Mouse (Mus musculus) adrenal gland, postnatal 14 days (tissue): ENCODE measurements around the gene Cenpj. TPM values are rescaled to one million over a fixed set of nuclear protein-coding genes. Genes with fewer than 3 reads are reported as not detected.

Experiments used
- DNase-seq: peaks from one replicate; pipeline ENCODE4 v3.0.0; 2021; ENCODE audit warnings: mixed read lengths
- total RNA-seq: library from RNA; stranded (reverse); gene quantifications from 2 replicates; pipeline ENCODE4 v1.2.3, GENCODE M21; 2021

The Cenpj gene
- total RNA-seq, 1 experiment from 2014 or later: 8.7 TPM

GRCm38 (mm10) chr14:56545491-56545890 is 29.7 kb downstream of the Cenpj start:
- DNase-seq: no peak

DNA sequence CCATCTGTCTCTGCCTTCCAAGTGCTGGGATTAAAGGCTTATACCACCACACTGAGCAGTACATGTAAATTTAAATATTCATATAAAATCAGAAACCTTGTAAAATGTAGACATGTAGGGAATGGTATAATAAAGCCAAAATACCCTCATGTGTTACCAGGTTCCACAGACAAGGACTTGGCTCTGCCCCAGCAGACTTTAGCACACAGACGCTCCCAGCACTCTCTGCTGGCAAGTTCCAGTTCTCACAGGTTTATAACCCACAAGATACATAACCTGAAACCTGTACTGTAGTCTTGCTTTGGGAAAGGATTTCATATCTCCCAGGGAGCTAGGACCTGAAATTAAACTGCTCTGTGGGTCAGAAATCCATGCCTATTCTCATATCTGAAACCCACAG is 30.3 kb downstream of the Cenpj start:
- no peak for DNase-seq

- no peak for DNase-seq
These were observed 44.4 kb downstream of the Cenpj start for GRCm38 (mm10) chr14:56530788-56531187.

DNA sequence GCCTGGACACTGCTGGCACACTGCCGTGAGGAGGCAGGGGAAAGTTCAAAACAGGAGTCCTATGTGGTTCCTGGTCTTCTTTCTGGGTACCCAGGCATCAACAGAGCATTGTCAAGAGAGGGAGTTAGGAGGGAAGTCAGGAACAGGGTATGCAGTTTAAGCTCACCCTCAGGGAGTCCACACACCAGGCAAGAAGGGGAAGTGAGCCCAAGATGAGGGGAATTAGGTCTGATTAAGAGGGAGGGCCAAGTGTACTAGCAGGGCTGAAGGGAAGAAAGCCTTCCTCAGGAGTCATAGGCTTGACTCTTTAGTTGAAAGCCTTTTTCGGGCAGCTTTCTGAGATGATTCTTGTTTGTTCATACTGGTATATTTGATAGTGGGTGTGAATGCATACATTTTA is 60.5 kb downstream of the Cenpj start:
- no peak for DNase-seq

- peak; percentile 23 for DNase-seq
These were observed 63.1 kb downstream of the Cenpj start for GRCm38 (mm10) chr14:56512084-56512483.

GRCm38 (mm10) chr14:56506743-56507142 is 68.5 kb downstream of the Cenpj start:
- no peak for DNase-seq

DNA sequence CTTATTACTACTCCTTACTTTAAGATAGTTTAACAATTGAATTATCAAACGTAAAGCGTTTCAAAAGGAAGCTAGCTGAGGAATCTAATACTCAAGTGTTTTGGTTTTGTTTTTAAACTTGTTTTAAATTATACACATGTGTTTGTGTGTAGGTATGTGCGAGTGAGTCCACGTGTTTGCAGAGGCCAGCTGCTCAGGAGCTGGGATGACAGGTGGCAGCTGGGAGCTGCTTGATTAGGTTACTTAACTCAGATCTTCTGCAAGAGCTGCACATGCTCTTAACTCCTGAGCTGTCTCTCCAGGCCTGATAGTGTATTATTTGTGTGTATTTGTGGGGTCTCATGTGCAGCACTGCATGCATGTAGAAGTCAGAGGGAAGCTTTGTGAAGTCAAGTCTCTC is 72.8 kb downstream of the Cenpj start:
- no peak for DNase-seq

- DNase-seq: no peak
These were observed 85.4 kb downstream of the Cenpj start for GRCm38 (mm10) chr14:56489806-56490205.

Other genes starting within 250 kb of the Cenpj start
- 0.07 TPM in 1 of 2 replicates, not detected in the other for gene Atp12a, start 210.4 kb downstream of the Cenpj start, total RNA-seq
- gene Rnf17, start 172.8 kb downstream of the Cenpj start, total RNA-seq: 0.48 and 1.2 TPM in 2 replicates
- 25.5 and 26.7 TPM in 2 replicates for gene Parp4, start 194 bp upstream of the Cenpj start, total RNA-seq
- gene Mphosph8, start 92.8 kb upstream of the Cenpj start, total RNA-seq: 23.8 and 25.4 TPM in 2 replicates
- gene Pspc1, start 202.9 kb upstream of the Cenpj start, total RNA-seq: 31.2 and 39.2 TPM in 2 replicates
- 30.7 and 34.7 TPM in 2 replicates for gene Zmym5, start 236.3 kb upstream of the Cenpj start, total RNA-seq